Mouse (Mus musculus): ENCODE data around the gene Gtf3c2. TPM values are rescaled to one million over a fixed set of nuclear protein-coding genes. Genes with fewer than 3 reads are reported as not detected.

Gene Gtf3c2
- total RNA-seq (2014; fragmentation: Nextera tagmentation): 161 and 164 TPM in 2 replicates
- total RNA-seq (2017): 51.1 and 65.1 TPM in 2 replicates
- 57.0 and 88.3 TPM in 2 replicates for polyA plus RNA-seq (2012)

- H3K36me3 ChIP-seq (replicated peaks): peaks cover 29% of the 10 kb centered on the region
- peak; percentile 76 for ATAC-seq (ENCODE audit: extremely low read depth, insufficient number of reproducible peaks, low FRiP score, poor library complexity, severe bottlenecking)
- H3K4me1 ChIP-seq (ENCODE audit: insufficient read depth, low read depth, low read length): peaks cover 32% of the 10 kb centered on the region
- H3K27me3 ChIP-seq (ENCODE audit: insufficient read depth, low read length): no peaks in the 10 kb centered on the region
- TF ChIP-seq CTCF (IDR thresholded peaks at IDR 0.05; ENCODE audit: low read depth, low read length) (no peak), POLR2AphosphoS5 (IDR thresholded peaks at IDR 0.05; ENCODE audit: insufficient replicate concordance, low read depth, low read length) (no peak), GATA1 (IDR thresholded peaks at IDR 0.05; ENCODE audit: borderline replicate concordance, low read length) (no peak), TAL1 (conservative IDR thresholded peaks at IDR 0.05; ENCODE audit: low read depth, low read length) (no peak), GATA2 (IDR thresholded peaks at IDR 0.05; ENCODE audit: borderline replicate concordance, low read depth, low read length) (no peak)
- H3K9me3 ChIP-seq (replicated peaks): no peaks in the 10 kb centered on the region
- peak; percentile 80 for DNase-seq (ENCODE audit: low spot score)
- peak within 1 kb of the TSS; percentile 75 for H3K4me3 ChIP-seq (ENCODE audit: low read depth, low read length)
Measured at GRCm38 (mm10) chr5:31179766-31180630, at the start of gene Gtf3c2, which contains the start of gene Gm29609. Gene Gtf3c2 (minus strand): TSS chr5:31180144. Gene Gm29609 (minus strand): TSS chr5:31179911.

DNA sequence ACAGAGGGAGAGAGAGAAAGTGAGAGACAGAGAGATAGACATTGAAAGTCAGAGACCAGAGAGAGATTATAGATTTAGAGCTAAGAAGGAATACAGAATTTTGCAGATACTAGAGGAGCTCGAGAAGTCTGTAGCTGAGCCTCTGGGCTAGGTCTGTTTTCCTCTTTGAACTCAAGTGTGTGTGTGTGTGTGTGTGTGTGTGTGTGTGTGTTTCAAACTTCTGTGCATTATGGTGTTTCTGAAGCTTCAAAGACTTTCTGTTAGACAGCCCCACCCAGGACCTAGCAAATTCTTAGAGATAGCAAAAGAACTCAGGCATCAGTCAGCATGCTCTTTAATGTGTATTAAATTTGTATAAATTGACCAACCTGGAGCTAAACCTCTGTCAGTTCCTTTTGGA lies 46.7 kb upstream of the Gtf3c2 start:
- Histone ChIP-seq H3K4me1 (ENCODE audit: insufficient read depth, low read depth, low read length) (peaks cover 9% of the 10 kb centered on the region; the same call in 1 of the 2 replicates), H3K27me3 (ENCODE audit: insufficient read depth, low read length) (peaks cover 4% of the 10 kb centered on the region; the same call in 1 of the 2 replicates), H3K9me3 (replicated peaks) (no peaks in the 10 kb centered on the region), H3K4me3 (ENCODE audit: low read depth, low read length) (no peak overlapping the region), H3K36me3 (replicated peaks) (no peaks in the 10 kb centered on the region)
- TF ChIP-seq POLR2AphosphoS5 (IDR thresholded peaks at IDR 0.05; ENCODE audit: insufficient replicate concordance, low read depth, low read length) (no peak), GATA1 (IDR thresholded peaks at IDR 0.05; ENCODE audit: borderline replicate concordance, low read length) (no peak), CTCF (IDR thresholded peaks at IDR 0.05; ENCODE audit: low read depth, low read length) (no peak), GATA2 (IDR thresholded peaks at IDR 0.05; ENCODE audit: borderline replicate concordance, low read depth, low read length) (no peak), TAL1 (conservative IDR thresholded peaks at IDR 0.05; ENCODE audit: low read depth, low read length) (no peak)
- no peak for DNase-seq (ENCODE audit: low spot score)
- ATAC-seq (ENCODE audit: extremely low read depth, insufficient number of reproducible peaks, low FRiP score, poor library complexity, severe bottlenecking): no peak

- ATAC-seq (ENCODE audit: extremely low read depth, insufficient number of reproducible peaks, low FRiP score, poor library complexity, severe bottlenecking) (no peak), DNase-seq (ENCODE audit: low spot score) (no peak)
- peaks cover 16% of the 10 kb centered on the region for H3K4me1 ChIP-seq (ENCODE audit: insufficient read depth, low read depth, low read length)
- H3K9me3 ChIP-seq (replicated peaks): no peaks in the 10 kb centered on the region
- no peaks in the 10 kb centered on the region for H3K36me3 ChIP-seq (replicated peaks)
- H3K4me3 ChIP-seq (ENCODE audit: low read depth, low read length): no peak overlapping the region
- TF ChIP-seq TAL1 (conservative IDR thresholded peaks at IDR 0.05; ENCODE audit: low read depth, low read length) (no peak), CTCF (IDR thresholded peaks at IDR 0.05; ENCODE audit: low read depth, low read length) (no peak), GATA1 (IDR thresholded peaks at IDR 0.05; ENCODE audit: borderline replicate concordance, low read length) (no peak), GATA2 (IDR thresholded peaks at IDR 0.05; ENCODE audit: borderline replicate concordance, low read depth, low read length) (no peak), POLR2AphosphoS5 (IDR thresholded peaks at IDR 0.05; ENCODE audit: insufficient replicate concordance, low read depth, low read length) (no peak)
- no peaks in the 10 kb centered on the region for H3K27me3 ChIP-seq (ENCODE audit: insufficient read depth, low read length)
Measured at GRCm38 (mm10) chr5:31222696-31223095, 42.8 kb upstream of the Gtf3c2 start.

- H3K4me1 ChIP-seq (ENCODE audit: insufficient read depth, low read depth, low read length): peaks cover 21% of the 10 kb centered on the region
- H3K27me3 ChIP-seq (ENCODE audit: insufficient read depth, low read length): no peaks in the 10 kb centered on the region
- H3K4me3 ChIP-seq (ENCODE audit: low read depth, low read length): peak overlapping the region; percentile 99
- TF ChIP-seq GATA2 (IDR thresholded peaks at IDR 0.05; ENCODE audit: borderline replicate concordance, low read depth, low read length) (no peak), POLR2AphosphoS5 (IDR thresholded peaks at IDR 0.05; ENCODE audit: insufficient replicate concordance, low read depth, low read length) (no peak), GATA1 (IDR thresholded peaks at IDR 0.05; ENCODE audit: borderline replicate concordance, low read length) (no peak), TAL1 (conservative IDR thresholded peaks at IDR 0.05; ENCODE audit: low read depth, low read length) (no peak), CTCF (IDR thresholded peaks at IDR 0.05; ENCODE audit: low read depth, low read length) (peak; percentile 4; the same call in 1 of the 2 replicates)
- peak; percentile 51 for DNase-seq (ENCODE audit: low spot score)
- ATAC-seq (ENCODE audit: extremely low read depth, insufficient number of reproducible peaks, low FRiP score, poor library complexity, severe bottlenecking): 0 out of 2 replicates have a peak, but pooled peaks have one; percentile 47
- no peaks in the 10 kb centered on the region for H3K9me3 ChIP-seq (replicated peaks)
- H3K36me3 ChIP-seq (replicated peaks): peaks cover 4% of the 10 kb centered on the region
Measured at GRCm38 (mm10) chr5:31221304-31221945, 41.5 kb upstream of the Gtf3c2 start.

- H3K9me3 ChIP-seq (replicated peaks): no peaks in the 10 kb centered on the region
- TF ChIP-seq TAL1 (conservative IDR thresholded peaks at IDR 0.05; ENCODE audit: low read depth, low read length) (no peak), CTCF (IDR thresholded peaks at IDR 0.05; ENCODE audit: low read depth, low read length) (no peak), GATA1 (IDR thresholded peaks at IDR 0.05; ENCODE audit: borderline replicate concordance, low read length) (no peak), POLR2AphosphoS5 (IDR thresholded peaks at IDR 0.05; ENCODE audit: insufficient replicate concordance, low read depth, low read length) (0 out of 2 replicates have a peak, but pooled peaks have one; percentile 69)
- H3K27me3 ChIP-seq (ENCODE audit: insufficient read depth, low read length): no peaks in the 10 kb centered on the region
- ATAC-seq (ENCODE audit: extremely low read depth, insufficient number of reproducible peaks, low FRiP score, poor library complexity, severe bottlenecking) (peak; percentile 71), DNase-seq (ENCODE audit: low spot score) (peak; percentile 90)
- H3K36me3 ChIP-seq (replicated peaks): peaks cover 12% of the 10 kb centered on the region
- H3K4me3 ChIP-seq (ENCODE audit: low read depth, low read length): peak within 1 kb of the TSS; percentile 99
- H3K4me1 ChIP-seq (ENCODE audit: insufficient read depth, low read depth, low read length): peaks cover 25% of the 10 kb centered on the region
Measured at GRCm38 (mm10) chr5:31220448-31221303, 40.7 kb upstream of the Gtf3c2 start, which contains the start of gene Ppm1g. Gene Ppm1g (minus strand): TSS chr5:31220687.
